Mouse (Mus musculus): ENCODE measurements around the gene Prmt3. TPM values are rescaled to one million over a fixed set of nuclear protein-coding genes. Genes with fewer than 3 reads are reported as not detected.
A peak's percentile ranks its signal among the peaks of the same experiment; 100 is the strongest.

The Prmt3 gene
- polyA plus RNA-seq, 1 experiment from 2014 or later = 48.3 TPM

DNA sequence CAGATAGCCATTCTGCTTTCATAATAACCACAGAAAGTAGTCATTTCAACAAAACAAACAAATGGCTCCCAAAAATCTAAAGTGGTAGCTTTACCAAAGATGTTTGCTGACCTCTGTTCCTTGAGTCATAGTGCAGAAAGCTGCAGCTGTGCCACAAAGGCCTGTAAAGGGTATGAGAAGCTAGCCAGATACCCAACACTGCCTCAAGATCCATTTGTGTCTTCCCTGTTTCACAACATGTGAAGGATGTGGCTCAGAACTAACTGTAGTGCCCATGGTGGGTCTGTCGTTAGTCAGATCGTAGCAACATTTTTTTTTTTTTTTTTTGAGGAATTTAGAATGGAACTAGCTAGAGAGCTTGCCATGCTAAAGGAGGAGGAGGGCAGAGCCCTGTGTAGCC is 46.4 kb downstream of the Prmt3 start:
- Histone ChIP-seq H3K4me2 (no peak overlapping the region), H3K9ac (no peak overlapping the region), H3K4me3 (no peak overlapping the region), H3K9me3 (no peaks in the 10 kb centered on the region), H3K4me1 (peaks cover 5% of the 10 kb centered on the region; the same call in 1 of the 2 replicates), H3K36me3 (replicated peaks) (peaks cover 6% of the 10 kb centered on the region), H3K27me3 (replicated peaks) (no peaks in the 10 kb centered on the region), H3K27ac (no peak overlapping the region)
- 87% methylated on average over 2 of the region's 2 CpGs for WGBS
- ATAC-seq (replicated peaks) = no peak

DNA sequence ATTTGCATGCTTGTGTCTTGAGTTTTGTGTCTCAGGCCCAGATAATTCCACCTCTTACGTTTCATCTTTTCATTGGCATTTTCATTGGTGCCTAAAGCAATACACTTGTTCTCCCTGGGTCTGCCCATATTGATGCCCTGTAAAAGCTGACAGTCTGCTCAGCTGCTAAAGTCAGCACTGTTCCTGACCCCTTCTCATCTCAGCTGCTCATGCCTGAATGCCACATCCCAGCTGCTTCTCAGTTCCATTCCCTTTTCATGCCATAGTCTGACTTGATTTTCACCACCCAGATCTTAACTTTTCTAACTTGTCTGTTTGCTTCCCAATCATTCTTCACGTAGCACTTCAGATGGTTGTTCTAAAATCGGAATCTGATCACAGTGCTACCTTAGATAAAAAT is 47.3 kb downstream of the Prmt3 start:
- no peak for ATAC-seq (replicated peaks)
- WGBS = 87% methylated on average over 3 of the region's 3 CpGs
- H3K9ac ChIP-seq = no peak overlapping the region
- no peak overlapping the region for H3K4me2 ChIP-seq
- no peaks in the 10 kb centered on the region for H3K9me3 ChIP-seq
- H3K27ac ChIP-seq = no peak overlapping the region
- no peaks in the 10 kb centered on the region for H3K27me3 ChIP-seq (replicated peaks)
- H3K36me3 ChIP-seq (replicated peaks) = peaks cover 13% of the 10 kb centered on the region
- H3K4me3 ChIP-seq = no peak overlapping the region
- H3K4me1 ChIP-seq = peaks cover 5% of the 10 kb centered on the region; the same call in 1 of the 2 replicates

DNA sequence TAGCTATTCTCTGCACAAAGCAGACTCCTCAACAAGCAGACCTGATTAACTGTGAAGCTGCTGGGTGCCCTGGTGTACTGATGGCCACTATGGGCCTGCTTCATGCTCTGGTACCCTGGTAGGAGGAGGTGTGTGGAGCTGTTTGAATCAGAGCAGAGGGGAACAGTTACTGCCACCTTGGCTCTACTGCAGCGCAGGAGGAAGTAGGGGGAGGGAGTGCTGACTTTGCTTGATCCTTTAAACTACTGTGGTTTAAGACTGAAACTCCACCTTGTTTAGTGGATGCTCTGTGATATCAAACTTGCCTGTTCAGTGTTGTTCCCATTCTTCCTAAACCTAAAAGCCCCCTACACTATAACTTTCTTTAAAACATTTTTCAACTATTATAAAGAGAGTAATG is 49.8 kb downstream of the Prmt3 start:
- Histone ChIP-seq H3K27me3 (replicated peaks) (no peaks in the 10 kb centered on the region), H3K27ac (no peak overlapping the region), H3K9me3 (no peaks in the 10 kb centered on the region), H3K9ac (no peak overlapping the region), H3K4me3 (no peak overlapping the region), H3K4me2 (no peak overlapping the region), H3K36me3 (replicated peaks) (peaks cover 14% of the 10 kb centered on the region), H3K4me1 (no peaks in the 10 kb centered on the region)
- 100% methylated on average over 1 of the region's 1 CpGs for WGBS
- no peak for ATAC-seq (replicated peaks)

DNA sequence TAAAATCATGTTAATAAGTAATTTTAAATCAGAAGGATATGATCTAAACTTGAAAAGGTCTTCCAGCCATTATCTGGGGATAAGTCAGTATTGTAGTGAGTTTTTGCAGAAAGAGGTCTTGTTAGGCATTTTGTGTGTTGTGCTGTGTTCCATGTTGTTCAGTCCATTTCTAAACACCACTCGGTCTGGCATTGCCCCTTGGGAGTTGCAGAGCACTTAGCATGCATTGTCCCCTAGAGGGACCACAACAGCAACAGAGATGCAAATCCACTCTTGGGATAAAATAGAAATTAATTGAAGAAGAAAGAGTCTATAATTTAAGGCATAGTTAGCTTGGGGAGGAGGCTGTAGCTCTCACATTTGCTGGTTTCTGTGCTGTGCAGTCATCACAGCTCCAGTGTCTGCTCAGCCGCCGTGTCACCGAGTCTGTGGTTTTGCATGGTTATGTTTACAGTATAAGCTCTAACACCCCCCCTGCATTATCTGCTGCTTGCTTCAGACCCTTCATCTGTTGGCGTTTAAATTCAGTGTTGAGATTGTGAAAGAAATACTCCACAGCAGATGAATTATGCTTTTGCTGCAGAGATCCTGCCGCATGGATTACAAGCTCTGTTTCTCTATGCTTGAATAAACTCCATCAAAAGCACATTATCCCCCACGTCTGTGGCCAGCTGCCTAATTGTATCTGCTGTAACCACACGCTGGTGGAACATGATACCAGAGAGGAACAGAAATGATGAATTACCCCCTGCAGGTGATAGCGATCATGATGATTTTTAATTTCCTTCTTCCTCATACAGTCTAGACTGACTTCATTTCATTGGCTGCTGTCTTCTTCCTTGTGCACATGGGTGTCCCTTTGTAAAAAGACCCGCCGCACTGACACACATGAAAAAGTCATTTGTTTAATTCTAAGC is 64.5 kb downstream of the Prmt3 start:
- H3K4me2 ChIP-seq = peak overlapping the region; percentile 27
- H3K4me1 ChIP-seq = peaks cover 18% of the 10 kb centered on the region
- peak; percentile 88 for ATAC-seq (replicated peaks)
- whole genome bisulfite sequencing = 19% methylated on average over 11 of the region's 11 CpGs
- no peaks in the 10 kb centered on the region for H3K27me3 ChIP-seq (replicated peaks)
- peaks cover 3% of the 10 kb centered on the region; the same call in 1 of the 2 replicates for H3K36me3 ChIP-seq (replicated peaks)
- H3K9me3 ChIP-seq = no peaks in the 10 kb centered on the region
- H3K27ac ChIP-seq = peak overlapping the region; percentile 63
- no peak overlapping the region for H3K9ac ChIP-seq
- peak overlapping the region; percentile 5; the same call in 1 of the 2 replicates for H3K4me3 ChIP-seq

DNA sequence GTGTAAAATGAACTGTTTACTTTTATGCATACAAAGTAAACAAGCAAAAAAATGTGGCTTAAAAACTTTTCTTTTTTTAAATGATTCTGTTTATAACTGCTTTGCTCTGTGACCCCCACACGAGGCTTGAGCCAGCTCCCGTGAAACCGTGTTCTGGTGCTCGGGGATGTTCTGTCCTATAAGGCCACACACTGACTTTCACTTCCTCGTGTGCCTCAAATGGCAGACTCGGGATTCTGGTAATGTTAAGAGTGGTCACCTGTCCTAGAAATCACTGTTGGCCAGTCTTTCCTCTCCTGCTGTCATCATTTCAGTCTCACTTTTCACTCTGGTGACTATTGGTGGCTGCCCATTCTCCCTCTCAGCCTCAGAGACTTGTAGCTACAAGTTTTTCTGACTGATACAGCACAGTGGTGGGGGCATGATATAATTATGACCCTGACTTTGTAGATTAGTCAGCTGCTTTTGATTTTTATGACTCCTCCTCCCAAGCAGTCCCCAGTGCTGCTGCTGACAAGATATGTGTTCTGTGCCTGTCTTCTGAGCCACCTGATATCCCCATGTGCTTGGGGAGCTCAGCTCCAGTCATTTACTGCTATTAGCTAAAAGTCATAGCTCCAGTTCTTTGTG is 65.3 kb downstream of the Prmt3 start:
- Histone ChIP-seq H3K9me3 (no peaks in the 10 kb centered on the region), H3K27ac (no peak overlapping the region), H3K4me3 (no peak overlapping the region), H3K4me1 (peaks cover 18% of the 10 kb centered on the region), H3K36me3 (replicated peaks) (peaks cover 3% of the 10 kb centered on the region; the same call in 1 of the 2 replicates), H3K4me2 (peak overlapping the region; percentile 27; the same call in 1 of the 2 replicates), H3K9ac (no peak overlapping the region), H3K27me3 (replicated peaks) (no peaks in the 10 kb centered on the region)
- peak; percentile 28 for ATAC-seq (replicated peaks)
- WGBS = 57% methylated on average over 6 of the region's 6 CpGs

DNA sequence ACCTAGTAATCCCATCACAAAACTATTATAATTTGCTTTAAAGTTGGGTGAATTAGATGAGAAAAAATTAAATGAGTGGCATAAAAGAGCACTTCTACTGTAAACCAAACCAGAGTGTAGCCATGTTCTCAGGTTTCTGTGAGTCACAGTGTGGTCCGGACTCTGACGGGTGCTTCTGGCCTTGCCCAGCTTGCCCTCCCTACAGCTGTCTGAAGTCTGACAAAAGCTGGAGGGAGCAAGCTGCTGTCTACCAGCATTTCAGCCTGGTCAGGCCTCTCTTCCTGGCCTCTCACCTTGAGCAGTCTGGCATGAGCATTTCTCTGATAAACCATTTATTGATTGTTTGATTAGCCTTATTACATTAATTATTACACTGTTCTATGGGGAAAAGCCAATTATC is 69.8 kb downstream of the Prmt3 start:
- Histone ChIP-seq H3K27me3 (replicated peaks) (no peaks in the 10 kb centered on the region), H3K36me3 (replicated peaks) (no peaks in the 10 kb centered on the region), H3K4me3 (no peak overlapping the region), H3K4me1 (peaks cover 5% of the 10 kb centered on the region), H3K9ac (no peak overlapping the region), H3K4me2 (no peak overlapping the region), H3K9me3 (no peaks in the 10 kb centered on the region), H3K27ac (no peak overlapping the region)
- ATAC-seq (replicated peaks) = no peak
- 74% methylated on average over 2 of the region's 2 CpGs for WGBS

DNA sequence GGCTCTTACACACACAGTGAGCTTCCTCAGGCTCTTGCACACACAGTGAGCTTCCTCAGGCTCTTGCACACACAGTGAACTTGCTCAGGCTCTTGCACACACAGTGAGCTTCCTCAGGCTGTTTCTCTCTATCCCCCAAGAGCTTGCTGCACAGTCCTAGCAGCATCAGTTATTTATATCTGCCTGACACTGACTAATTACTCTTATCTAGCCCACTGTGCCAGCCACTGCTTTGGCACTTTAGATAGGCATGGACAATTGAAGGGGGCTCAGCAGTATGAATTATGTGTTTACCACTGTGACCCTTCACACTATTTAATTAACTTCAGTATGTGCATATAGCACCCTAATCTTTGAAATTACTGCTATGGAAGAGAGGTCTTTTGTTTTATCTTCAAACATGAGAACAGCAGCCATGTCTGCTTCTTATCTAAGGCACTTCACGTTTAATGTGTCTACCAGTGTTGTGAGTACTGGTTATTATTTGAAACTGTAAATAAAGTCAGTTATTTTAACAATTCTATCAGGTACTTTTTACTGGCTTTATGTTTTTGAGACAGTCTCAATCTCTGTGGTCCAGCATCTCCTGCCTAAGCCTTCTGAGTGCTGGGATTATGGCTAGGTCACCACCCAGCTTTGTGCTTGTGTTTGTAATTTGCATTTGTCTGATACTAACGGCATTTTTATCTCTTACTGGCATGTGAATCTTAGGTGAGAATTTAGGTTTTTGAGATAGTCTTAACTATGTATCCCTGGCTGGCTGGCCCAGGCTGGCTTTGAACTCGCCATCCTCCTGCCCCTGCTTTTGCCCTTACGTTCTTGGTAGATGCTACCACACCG is 75.4 kb downstream of the Prmt3 start:
- no peaks in the 10 kb centered on the region for H3K36me3 ChIP-seq (replicated peaks)
- no peak overlapping the region for H3K27ac ChIP-seq
- WGBS = 84% methylated on average over 5 of the region's 5 CpGs
- H3K9ac ChIP-seq = no peak overlapping the region
- H3K4me2 ChIP-seq = no peak overlapping the region
- H3K27me3 ChIP-seq (replicated peaks) = no peaks in the 10 kb centered on the region
- H3K4me3 ChIP-seq = no peak overlapping the region
- no peaks in the 10 kb centered on the region for H3K9me3 ChIP-seq
- ATAC-seq (replicated peaks) = no peak
- no peaks in the 10 kb centered on the region for H3K4me1 ChIP-seq

DNA sequence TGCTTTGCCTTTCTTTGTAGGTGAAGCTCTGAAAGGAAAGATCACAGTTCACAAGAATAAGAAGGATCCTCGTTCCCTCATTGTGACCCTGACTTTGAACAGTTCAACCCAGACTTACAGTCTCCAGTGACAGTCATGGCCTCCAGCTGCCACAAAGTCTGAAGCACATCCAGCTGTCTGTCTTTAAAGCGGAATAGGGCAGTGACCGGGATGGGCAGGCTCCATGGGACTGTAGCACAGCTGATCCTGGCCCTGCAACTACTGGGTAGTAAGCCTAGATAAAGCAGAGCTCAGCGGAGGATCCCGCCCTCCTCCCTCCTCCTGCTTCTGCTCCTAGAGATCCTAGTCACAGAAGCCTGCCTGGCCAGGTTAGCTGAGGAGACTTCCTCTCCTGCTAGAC is 79.2 kb downstream of the Prmt3 start:
- Histone ChIP-seq H3K4me3 (no peak overlapping the region), H3K36me3 (replicated peaks) (no peaks in the 10 kb centered on the region), H3K4me1 (no peaks in the 10 kb centered on the region), H3K9ac (no peak overlapping the region), H3K9me3 (no peaks in the 10 kb centered on the region), H3K27me3 (replicated peaks) (no peaks in the 10 kb centered on the region), H3K4me2 (no peak overlapping the region), H3K27ac (no peak overlapping the region)
- 79% methylated on average over 5 of the region's 5 CpGs for WGBS
- no peak for ATAC-seq (replicated peaks)

DNA sequence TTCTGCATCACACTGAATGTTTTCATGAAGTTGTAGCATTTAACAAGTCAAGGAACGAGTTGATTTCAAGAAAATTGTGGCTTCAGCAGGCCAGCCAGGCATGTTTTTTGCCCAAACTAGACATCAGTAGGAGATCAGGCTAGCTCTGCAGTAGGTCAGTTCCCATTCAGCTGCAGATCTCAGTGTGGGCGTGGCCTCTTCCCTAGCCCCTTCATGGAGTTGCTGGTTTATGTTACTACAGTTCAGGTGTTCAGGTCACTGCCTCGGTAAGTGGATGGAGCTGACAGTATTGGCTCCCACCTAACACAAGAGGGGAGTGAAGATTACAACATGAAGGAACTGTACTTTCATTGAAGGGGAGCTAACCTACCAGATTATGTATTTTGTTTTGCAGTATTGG is 80.1 kb downstream of the Prmt3 start:
- Histone ChIP-seq H3K4me3 (no peak overlapping the region), H3K36me3 (replicated peaks) (no peaks in the 10 kb centered on the region), H3K4me2 (no peak overlapping the region), H3K27ac (no peak overlapping the region), H3K27me3 (replicated peaks) (no peaks in the 10 kb centered on the region), H3K4me1 (no peaks in the 10 kb centered on the region), H3K9me3 (no peaks in the 10 kb centered on the region), H3K9ac (no peak overlapping the region)
- ATAC-seq (replicated peaks) = no peak
- 87% methylated on average over 3 of the region's 3 CpGs for WGBS

DNA sequence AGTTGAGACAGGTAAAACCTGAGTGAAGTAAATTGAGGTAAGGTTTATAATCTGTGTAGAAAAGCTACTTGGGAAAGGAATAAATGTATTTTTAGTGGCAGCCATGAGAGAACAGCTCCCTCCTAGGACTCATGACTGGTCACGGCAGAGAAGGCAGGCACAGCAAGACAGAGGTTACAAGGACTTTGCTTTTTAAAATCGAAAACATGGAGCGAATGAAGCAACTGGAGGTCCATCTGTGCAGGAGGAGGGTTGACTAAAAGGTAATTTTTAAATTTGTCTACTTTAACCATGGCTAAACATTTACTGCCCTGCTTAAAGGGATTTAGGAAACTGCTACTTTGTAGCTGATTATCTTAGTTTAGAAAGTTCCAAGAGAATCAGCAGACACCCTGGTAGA is 81.7 kb downstream of the Prmt3 start:
- Histone ChIP-seq H3K36me3 (replicated peaks) (no peaks in the 10 kb centered on the region), H3K9ac (no peak overlapping the region), H3K27me3 (replicated peaks) (no peaks in the 10 kb centered on the region), H3K27ac (no peak overlapping the region), H3K4me1 (no peaks in the 10 kb centered on the region), H3K4me2 (no peak overlapping the region), H3K9me3 (no peaks in the 10 kb centered on the region), H3K4me3 (no peak overlapping the region)
- WGBS = 91% methylated on average over 3 of the region's 3 CpGs
- ATAC-seq (replicated peaks) = no peak

DNA sequence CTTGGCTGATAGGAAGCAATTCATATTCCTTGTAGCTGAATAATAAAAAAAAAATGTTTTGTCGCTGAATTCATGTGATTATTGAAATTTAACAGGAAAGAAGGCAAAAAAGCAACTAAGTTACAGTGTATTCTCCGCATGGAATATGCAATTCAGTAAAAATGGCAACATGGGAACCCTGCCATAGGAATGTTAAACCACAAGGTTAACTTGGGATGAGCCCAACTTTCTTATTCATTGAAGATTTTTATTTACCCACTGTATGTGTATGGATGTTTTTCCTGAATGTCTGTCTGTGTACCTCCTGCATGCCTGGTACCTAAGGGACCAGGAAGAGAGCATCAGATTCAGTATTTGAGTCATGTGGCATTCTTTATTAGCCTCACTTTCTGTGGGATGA is 83.0 kb downstream of the Prmt3 start:
- Histone ChIP-seq H3K9me3 (no peaks in the 10 kb centered on the region), H3K4me1 (no peaks in the 10 kb centered on the region), H3K36me3 (replicated peaks) (no peaks in the 10 kb centered on the region), H3K4me3 (no peak overlapping the region), H3K27me3 (replicated peaks) (no peaks in the 10 kb centered on the region), H3K4me2 (no peak overlapping the region), H3K27ac (no peak overlapping the region), H3K9ac (no peak overlapping the region)
- WGBS = 94% methylated on average over 2 of the region's 2 CpGs
- ATAC-seq (replicated peaks) = no peak

DNA sequence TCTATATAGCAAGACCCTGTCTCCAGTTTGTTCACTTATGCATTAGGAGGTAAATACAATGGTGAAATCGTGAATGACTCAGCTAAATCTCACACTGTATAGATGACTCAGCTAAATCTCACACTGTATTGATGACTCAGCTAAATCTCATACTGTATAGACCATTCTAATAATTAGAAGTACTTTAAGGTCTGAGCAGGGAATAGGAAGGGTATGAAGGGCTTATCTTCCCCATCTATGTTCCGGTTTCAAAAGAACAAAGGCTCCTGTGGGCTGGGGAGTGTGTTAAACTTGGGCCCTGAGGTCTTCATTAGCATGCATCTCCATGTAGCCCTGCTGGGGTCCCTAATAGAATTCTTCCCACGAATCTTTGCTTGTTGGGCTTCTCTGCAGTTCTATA is 85.6 kb downstream of the Prmt3 start:
- ATAC-seq (replicated peaks) = peak; percentile 58
- no peaks in the 10 kb centered on the region for H3K27me3 ChIP-seq (replicated peaks)
- no peak overlapping the region for H3K27ac ChIP-seq
- no peak overlapping the region for H3K9ac ChIP-seq
- H3K4me3 ChIP-seq = no peak overlapping the region
- H3K4me1 ChIP-seq = no peaks in the 10 kb centered on the region
- 45% methylated on average over 3 of the region's 3 CpGs for WGBS
- H3K4me2 ChIP-seq = no peak overlapping the region
- H3K36me3 ChIP-seq (replicated peaks) = no peaks in the 10 kb centered on the region
- H3K9me3 ChIP-seq = no peaks in the 10 kb centered on the region

Measured in midbrain, embryonic 15.5 days (tissue).